In the genomic region with DNA sequence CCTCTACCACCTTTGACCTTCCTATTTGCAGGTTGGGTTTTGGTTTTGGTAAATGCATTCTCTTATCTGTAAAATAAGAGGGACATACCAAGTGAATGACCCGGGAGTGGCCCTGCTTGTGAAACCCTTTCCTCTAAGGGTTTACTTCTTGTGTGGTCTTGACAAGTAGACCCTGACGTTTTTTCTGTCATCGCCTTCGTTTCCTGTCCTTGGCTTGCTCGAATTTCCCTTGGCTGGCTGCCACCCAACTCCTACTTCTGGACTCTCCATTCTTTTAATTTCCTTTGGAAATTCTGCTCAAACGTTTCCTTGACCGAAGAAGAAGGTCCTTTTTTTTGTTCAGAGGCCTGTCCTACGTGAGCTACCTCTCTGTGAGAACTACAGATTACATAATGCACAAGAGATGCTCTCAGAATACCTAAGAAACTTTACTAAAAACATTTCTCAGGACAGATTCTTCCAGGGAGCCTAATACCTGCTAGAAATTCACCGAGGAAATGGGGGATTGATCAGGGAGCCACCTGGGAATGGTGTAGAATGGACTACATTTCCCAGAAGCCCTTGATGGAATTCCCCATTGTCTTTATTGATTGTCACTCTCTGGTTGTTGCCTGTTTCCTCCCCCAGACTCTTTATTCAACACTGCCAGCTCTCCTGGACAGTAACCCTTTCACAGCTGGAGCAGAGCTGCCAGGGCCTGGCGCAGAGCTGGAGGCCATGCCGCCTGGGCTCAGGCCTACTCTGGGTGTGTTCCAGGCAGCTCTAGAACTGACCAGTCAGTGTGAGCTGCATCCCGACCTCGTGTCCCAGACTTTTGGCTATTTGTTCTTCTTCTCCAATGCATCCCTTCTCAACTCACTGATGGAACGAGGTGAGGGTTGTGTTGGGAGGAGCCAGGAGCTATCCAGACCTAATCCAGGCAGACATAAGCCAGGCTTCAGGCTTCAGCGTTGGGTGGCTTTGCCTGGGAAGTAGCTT, we compare ENCODE assay signal across 11 mouse cellular contexts. TPM values are rescaled to one million over a fixed set of nuclear protein-coding genes. Genes with fewer than 3 reads are reported as not detected.
DNase-seq lines count a peak whose midpoint lies in the region; ATAC-seq and TF ChIP-seq lines count a peak whose summit lies in the region.
"Had no signal": no experiment of that assay in that cellular context is flagged by ENCODE, and none has a peak within 500 bp of the region (broad histone marks: within the 10 kb centered on the region; RNA-seq: fewer than 3 reads in every experiment).

No protein-coding gene starts in this region.

- H3K9ac ChIP-seq in CH12.LX (ENCODE audit: insufficient read depth, low read depth): no peak overlapping the region
- no peak overlapping the region for H3K9ac ChIP-seq in heart, embryonic 12.5 days
- no peak overlapping the region for H3K9ac ChIP-seq in limb, embryonic 14.5 days (ENCODE audit: low read depth, low read length, severe bottlenecking)
- H3K9ac ChIP-seq in midbrain, embryonic 16.5 days (ENCODE audit: low read depth, low read length): no peak overlapping the region
- H3K9ac ChIP-seq: hindbrain, embryonic 13.5 days; liver, embryonic 15.5 days had no signal

- TF ChIP-seq CTCF in cerebellum, adult 2 months (IDR thresholded peaks at IDR 0.05; ENCODE audit: borderline replicate concordance, insufficient read depth, low read depth, low read length): no peak
- no peak for TF ChIP-seq CTCF in CH12.LX (conservative IDR thresholded peaks at IDR 0.05 in 1 of 2, IDR thresholded peaks at IDR 0.05 in 1 of 2; ENCODE audit: low read depth in 2 of 2, low read length in 2 of 2)

- H3K79me2 ChIP-seq in CH12.LX (replicated peaks; ENCODE audit: control insufficient read depth, extremely low read depth, insufficient read depth, poor library complexity, severe bottlenecking): no peaks in the 10 kb centered on the region

- peak; percentile 19 for ATAC-seq in heart, embryonic 12.5 days (ENCODE audit: insufficient number of reproducible peaks, low FRiP score)
- no peak for ATAC-seq in limb, embryonic 14.5 days (ENCODE audit: low FRiP score, low read depth)
- ATAC-seq in monocyte, adult 5-6 weeks (replicated peaks; ENCODE audit: insufficient number of reproducible peaks, low FRiP score, low TSS enrichment, poor library complexity, severe bottlenecking): no peak
- no peak for ATAC-seq in midbrain, embryonic 16.5 days

- no peak for TF ChIP-seq POLR2A in cerebellum, adult 2 months (IDR thresholded peaks at IDR 0.05; ENCODE audit: borderline replicate concordance, insufficient read depth, low read length)
- TF ChIP-seq POLR2A in CH12.LX (IDR thresholded peaks at IDR 0.05; ENCODE audit: low read depth, low read length): no peak
- no peak for TF ChIP-seq POLR2A in limb, embryonic 14.5 days (IDR thresholded peaks at IDR 0.05; ENCODE audit: borderline replicate concordance, extremely low read depth, insufficient read depth, insufficient read length)

- TF ChIP-seq EP300 in CH12.LX (IDR thresholded peaks at IDR 0.05; ENCODE audit: low read length): no peak

- no peak overlapping the region for H3K4me2 ChIP-seq in CH12.LX (ENCODE audit: insufficient read depth, low read depth, poor library complexity, severe bottlenecking)
- no peak overlapping the region for H3K4me2 ChIP-seq in heart, embryonic 12.5 days
- H3K4me2 ChIP-seq in limb, embryonic 14.5 days (replicated peaks; ENCODE audit: low read depth, low read length, severe bottlenecking): no peak overlapping the region
- H3K4me2 ChIP-seq in midbrain, embryonic 16.5 days (ENCODE audit: low read length): no peak overlapping the region
- H3K4me2 ChIP-seq: hindbrain, embryonic 13.5 days; liver, embryonic 15.5 days had no signal

- peaks cover 0 to 22% of the 10 kb centered on the region in 2 experiments for H3K36me3 ChIP-seq in CH12.LX (replicated peaks in 1 of 2; ENCODE audit: control insufficient read depth in 1 of 2, insufficient read depth in 1 of 2, low read length in 1 of 2)
- peaks cover 17% of the 10 kb centered on the region for H3K36me3 ChIP-seq in heart, embryonic 12.5 days
- 0 out of 2 replicates have a peak, but pooled peaks cover 7% of the 10 kb centered on the region for H3K36me3 ChIP-seq in limb, embryonic 14.5 days (ENCODE audit: control insufficient read depth, insufficient read depth, low read length)
- peaks cover 13% of the 10 kb centered on the region for H3K36me3 ChIP-seq in midbrain, embryonic 16.5 days (ENCODE audit: control insufficient read depth, insufficient read depth, low read length)
- H3K36me3 ChIP-seq: liver, embryonic 15.5 days had no signal

- H3K27me3 ChIP-seq in cerebellum, adult 2 months (ENCODE audit: control insufficient read depth, insufficient read depth, low read length): no peaks in the 10 kb centered on the region
- no peaks in the 10 kb centered on the region for H3K27me3 ChIP-seq in CH12.LX (replicated peaks)
- H3K27me3 ChIP-seq in heart, embryonic 12.5 days (replicated peaks): no peaks in the 10 kb centered on the region; the same call in 1 of the 2 replicates
- H3K27me3 ChIP-seq in limb, embryonic 14.5 days (ENCODE audit: control insufficient read depth, insufficient read depth, low read length): no peaks in the 10 kb centered on the region
- H3K27me3 ChIP-seq in midbrain, embryonic 16.5 days (ENCODE audit: control insufficient read depth, insufficient read depth, low read depth, low read length): peaks cover 2% of the 10 kb centered on the region

- no peak for TF ChIP-seq RAD21 in CH12.LX (IDR thresholded peaks at IDR 0.05; ENCODE audit: low read depth, low read length)

- no peak overlapping the region for H3K4me3 ChIP-seq in cerebellum, adult 2 months (replicated peaks; ENCODE audit: insufficient read depth, low read depth, low read length)
- no peak overlapping the region for H3K4me3 ChIP-seq in CH12.LX (replicated peaks in 1 of 3; ENCODE audit: low read depth in 2 of 3, low read length in 2 of 3, poor library complexity in 1 of 3)
- no peak overlapping the region for H3K4me3 ChIP-seq in heart, embryonic 12.5 days
- no peak overlapping the region for H3K4me3 ChIP-seq in limb, embryonic 14.5 days (replicated peaks; ENCODE audit: low read length)
- H3K4me3 ChIP-seq in midbrain, embryonic 16.5 days (ENCODE audit: low read depth, low read length): no peak overlapping the region
- H3K4me3 ChIP-seq: hindbrain, embryonic 13.5 days; liver, embryonic 15.5 days had no signal

- in situ Hi-C loops in CH12.LX (cut with MboI; ENCODE audit: low pct_ligation_motif_present, low pct_unique_long_range_greater_than_20kb, low sequenced_read_pairs): loop anchor here (5.0 kb wide), 1 partner anchor 46 kb away; a partner anchor contains a TSS

- H3K4me1 ChIP-seq in cerebellum, adult 2 months (ENCODE audit: control insufficient read depth, insufficient read depth, low read length): peaks cover 12% of the 10 kb centered on the region; the same call in 1 of the 2 replicates
- H3K4me1 ChIP-seq in CH12.LX (ENCODE audit: control insufficient read depth in 1 of 2, insufficient read depth in 2 of 2): peaks cover 14 to 66% of the 10 kb centered on the region in 2 experiments
- H3K4me1 ChIP-seq in heart, embryonic 12.5 days (replicated peaks): peaks cover 63% of the 10 kb centered on the region
- H3K4me1 ChIP-seq in limb, embryonic 14.5 days (ENCODE audit: control insufficient read depth, insufficient read depth, low read length): peaks cover 16% of the 10 kb centered on the region
- H3K4me1 ChIP-seq in midbrain, embryonic 16.5 days (ENCODE audit: control insufficient read depth, insufficient read depth, low read length): peaks cover 8% of the 10 kb centered on the region

- no peak overlapping the region for H3K27ac ChIP-seq in cerebellum, adult 2 months (ENCODE audit: insufficient read depth, low read length)
- no peak overlapping the region for H3K27ac ChIP-seq in CH12.LX (ENCODE audit: insufficient read depth, low read depth)
- peak overlapping the region; percentile 65 for H3K27ac ChIP-seq in heart, embryonic 12.5 days (ENCODE audit: poor library complexity, severe bottlenecking)
- H3K27ac ChIP-seq in limb, embryonic 14.5 days (replicated peaks; ENCODE audit: low read depth, low read length): no peak overlapping the region
- H3K27ac ChIP-seq in midbrain, embryonic 16.5 days (ENCODE audit: low read length): no peak overlapping the region
- H3K27ac ChIP-seq: hindbrain, embryonic 13.5 days; liver, embryonic 15.5 days had no signal

- peaks cover 17% of the 10 kb centered on the region for H3K9me3 ChIP-seq in CH12.LX (replicated peaks; ENCODE audit: low read length)
- H3K9me3 ChIP-seq in heart, embryonic 12.5 days (replicated peaks): no peaks in the 10 kb centered on the region
- no peaks in the 10 kb centered on the region for H3K9me3 ChIP-seq in limb, embryonic 14.5 days (ENCODE audit: control insufficient read depth, low read length)
- H3K9me3 ChIP-seq in midbrain, embryonic 16.5 days (replicated peaks; ENCODE audit: control insufficient read depth, low read length, poor library complexity, severe bottlenecking): no peaks in the 10 kb centered on the region
- H3K9me3 ChIP-seq: hindbrain, embryonic 13.5 days; liver, embryonic 15.5 days had no signal

- dilution Hi-C loops in CH12.LX (cut with MboI; ENCODE audit: extremely low pct_ligation_motif_present, extremely low pct_unique_long_range_greater_than_20kb, low sequenced_read_pairs): no loop called here

- peak; percentile 54 for DNase-seq in cerebellum, adult 9-10 months
- no peak for DNase-seq in cerebellum, adult 2 months
- peak; percentile 21 for DNase-seq in CH12.LX (ENCODE audit: extremely low read depth)
- peak; percentile 41 for DNase-seq in limb, embryonic 14.5 days (ENCODE audit: low spot score)
- no peak for DNase-seq in layer of hippocampus, postnatal 36 days

- WGBS in cerebellum, adult 2 months: 60% methylated on average over 15 of the region's 15 CpGs
- 60% methylated on average over 15 of the region's 15 CpGs for WGBS in heart, embryonic 12.5 days
- 81% methylated on average over 15 of the region's 15 CpGs for WGBS in limb, embryonic 14.5 days
- 84% methylated on average over 15 of the region's 15 CpGs for WGBS in midbrain, embryonic 16.5 days

RNA-seq across cellular contexts. Expression of a gene that starts 3.8 kb away (rescaled TPM):
- polyA plus RNA-seq in cerebellum, adult 2 months (2012; rRNA removed): 7.1 and 9.8 TPM in 2 replicates
- total RNA-seq in CH12.LX (2012; rRNA removed): 0.04 and 0.17 TPM in 2 replicates
- total RNA-seq in CH12.LX (2014; rRNA removed): not detected in 2 replicates
- 0.16 and 0.31 TPM in 2 replicates for polyA plus RNA-seq in CH12.LX (2012; ENCODE audit: insufficient read length, low read depth)
- 3.3 and 5.4 TPM in 2 replicates for polyA plus RNA-seq in heart, embryonic 12.5 days (2016; fragmentation: Nextera tagmentation; extraction: Ambion mirVana)
- polyA plus RNA-seq in limb, embryonic 14.5 days (2012; rRNA removed): 34.6 and 43.9 TPM in 2 replicates
- 15.7 and 19.8 TPM in 2 replicates for polyA plus RNA-seq in limb, embryonic 14.5 days (2014; fragmentation: Nextera tagmentation; extraction: Ambion mirVana)
- total RNA-seq in monocyte, adult 5-6 weeks (2017): 0.19 TPM in 1 of 3 replicates, not detected in the others
- 3.4 and 4.6 TPM in 2 replicates for polyA plus RNA-seq in midbrain, embryonic 16.5 days (2015; fragmentation: Nextera tagmentation; extraction: Ambion mirVana)
- 1 to 10 TPM; 2.3 to 2.8 TPM for total RNA-seq in layer of hippocampus, postnatal 36 days (2021)

RNA-seq across cellular contexts. Expression of a gene that starts 8.7 kb away (rescaled TPM):
- 7.6 and 7.7 TPM in 2 replicates for polyA plus RNA-seq in cerebellum, adult 2 months (2012; rRNA removed)
- total RNA-seq in CH12.LX (2012; rRNA removed) (2.4 and 2.9 TPM in 2 replicates), CH12.LX (2014; rRNA removed) (0.46 and 0.55 TPM in 2 replicates)
- polyA plus RNA-seq in CH12.LX (2012; ENCODE audit: insufficient read length, low read depth): 0.76 and 0.77 TPM in 2 replicates
- 36.1 and 38.1 TPM in 2 replicates for polyA plus RNA-seq in heart, embryonic 12.5 days (2016; fragmentation: Nextera tagmentation; extraction: Ambion mirVana)
- 14.1 and 16.7 TPM in 2 replicates for polyA plus RNA-seq in limb, embryonic 14.5 days (2012; rRNA removed)
- 11.0 and 11.8 TPM in 2 replicates for polyA plus RNA-seq in limb, embryonic 14.5 days (2014; fragmentation: Nextera tagmentation; extraction: Ambion mirVana)
- total RNA-seq in monocyte, adult 5-6 weeks (2017): 0.11 to 0.48 TPM in 2 of 3 replicates, not detected in the other
- polyA plus RNA-seq in midbrain, embryonic 16.5 days (2015; fragmentation: Nextera tagmentation; extraction: Ambion mirVana): 17.2 and 18.5 TPM in 2 replicates
- 1 to 10 TPM; 6.1 to 6.6 TPM for total RNA-seq in layer of hippocampus, postnatal 36 days (2021)

RNA-seq across cellular contexts. Expression of a gene that starts 14.4 kb away (rescaled TPM):
- 0.08 and 0.18 TPM in 2 replicates for polyA plus RNA-seq in cerebellum, adult 2 months (2012; rRNA removed)
- total RNA-seq in CH12.LX (2012; rRNA removed): 0.08 and 0.21 TPM in 2 replicates
- 0.16 and 0.17 TPM in 2 replicates for total RNA-seq in CH12.LX (2014; rRNA removed)
- 0.34 and 0.44 TPM in 2 replicates for polyA plus RNA-seq in CH12.LX (2012; ENCODE audit: insufficient read length, low read depth)
- 0.35 and 0.65 TPM in 2 replicates for polyA plus RNA-seq in heart, embryonic 12.5 days (2016; fragmentation: Nextera tagmentation; extraction: Ambion mirVana)
- 0.33 and 0.43 TPM in 2 replicates for polyA plus RNA-seq in limb, embryonic 14.5 days (2012; rRNA removed)
- polyA plus RNA-seq in limb, embryonic 14.5 days (2014; fragmentation: Nextera tagmentation; extraction: Ambion mirVana): 0.39 TPM in 1 of 2 replicates, not detected in the other
- total RNA-seq in monocyte, adult 5-6 weeks (2017): not detected in 3 replicates
- not detected in 2 replicates for polyA plus RNA-seq in midbrain, embryonic 16.5 days (2015; fragmentation: Nextera tagmentation; extraction: Ambion mirVana)
- total RNA-seq in layer of hippocampus, postnatal 36 days (2021): not detected
- polyA plus RNA-seq: hindbrain, embryonic 13.5 days; neural tube, embryonic 14.5 days had no signal

RNA-seq across cellular contexts. Expression of a gene that starts 18.9 kb away (rescaled TPM):
- 0.07 and 0.08 TPM in 2 replicates for polyA plus RNA-seq in cerebellum, adult 2 months (2012; rRNA removed)
- total RNA-seq in CH12.LX (2012; rRNA removed): 1.3 and 6.4 TPM in 2 replicates
- total RNA-seq in CH12.LX (2014; rRNA removed): 1.8 and 2.5 TPM in 2 replicates
- 2.4 and 2.5 TPM in 2 replicates for polyA plus RNA-seq in CH12.LX (2012; ENCODE audit: insufficient read length, low read depth)
- not detected in 2 replicates for polyA plus RNA-seq in heart, embryonic 12.5 days (2016; fragmentation: Nextera tagmentation; extraction: Ambion mirVana)
- polyA plus RNA-seq in limb, embryonic 14.5 days (2012; rRNA removed): 1.0 and 1.9 TPM in 2 replicates
- polyA plus RNA-seq in limb, embryonic 14.5 days (2014; fragmentation: Nextera tagmentation; extraction: Ambion mirVana): 1.2 and 1.8 TPM in 2 replicates
- not detected in 3 replicates for total RNA-seq in monocyte, adult 5-6 weeks (2017)
- polyA plus RNA-seq in midbrain, embryonic 16.5 days (2015; fragmentation: Nextera tagmentation; extraction: Ambion mirVana): not detected in 2 replicates
- not detected for total RNA-seq in layer of hippocampus, postnatal 36 days (2021)
- polyA plus RNA-seq: liver, embryonic 15.5 days; neural tube, embryonic 14.5 days had no signal

RNA-seq across cellular contexts. Expression of a gene that starts 20.7 kb away (rescaled TPM):
- polyA plus RNA-seq in cerebellum, adult 2 months (2012; rRNA removed): not detected in 2 replicates
- total RNA-seq in CH12.LX (2012; rRNA removed) (0.38 and 0.51 TPM in 2 replicates), CH12.LX (2014; rRNA removed) (0.72 and 0.86 TPM in 2 replicates)
- polyA plus RNA-seq in CH12.LX (2012; ENCODE audit: insufficient read length, low read depth): 0.41 and 0.44 TPM in 2 replicates
- polyA plus RNA-seq in heart, embryonic 12.5 days (2016; fragmentation: Nextera tagmentation; extraction: Ambion mirVana): not detected in 2 replicates
- polyA plus RNA-seq in limb, embryonic 14.5 days (2012; rRNA removed): 0.58 and 0.73 TPM in 2 replicates
- 0.43 and 0.66 TPM in 2 replicates for polyA plus RNA-seq in limb, embryonic 14.5 days (2014; fragmentation: Nextera tagmentation; extraction: Ambion mirVana)
- not detected in 3 replicates for total RNA-seq in monocyte, adult 5-6 weeks (2017)
- not detected in 2 replicates for polyA plus RNA-seq in midbrain, embryonic 16.5 days (2015; fragmentation: Nextera tagmentation; extraction: Ambion mirVana)
- total RNA-seq in layer of hippocampus, postnatal 36 days (2021): not detected
- polyA plus RNA-seq: hindbrain, embryonic 13.5 days; liver, embryonic 15.5 days; neural tube, embryonic 14.5 days had no signal

Comparison
In these comparisons a context has a peak if more than half of its experiments do, and no peak if none do; other contexts are left out.
1. DNase-seq: peak in cerebellum, adult 9-10 months (single experiment), CH12.LX (single experiment) and limb, embryonic 14.5 days (single experiment); none in cerebellum, adult 2 months (0 of 2) and layer of hippocampus, postnatal 36 days (0 of 2).